Mouse (Mus musculus) bone marrow, adult 2 months (tissue): ENCODE measurements around the gene Tead4. TPM values are rescaled to one million over a fixed set of nuclear protein-coding genes. Genes with fewer than 3 reads are reported as not detected.

Source experiments
- H3K27ac ChIP-seq: fragments of 200-500 bp; 2 replicates; pipeline ENCODE4 v1.5.1; 2012; ENCODE audit warnings: low read depth, mild to moderate bottlenecking, control low read depth, inconsistent platforms, low read length; ENCODE audit not compliant: control insufficient read depth, poor library complexity, insufficient read depth
- H3K4me1 ChIP-seq: fragments of 200-500 bp; 2 replicates; pipeline ENCODE4 v1.6.1; 2011; ENCODE audit warnings: low read length; ENCODE audit not compliant: control insufficient read depth, insufficient read depth
- H3K4me3 ChIP-seq: fragments of 200-500 bp; replicated peaks from 2 replicates; pipeline ENCODE3; 2011; ENCODE audit warnings: mild to moderate bottlenecking, low read depth, low read length, control low read depth; ENCODE audit not compliant: control insufficient read depth
- CTCF ChIP-seq: fragments of 200-500 bp; IDR thresholded peaks from 2 replicates; pipeline ENCODE4 v1.5.1; 2011; ENCODE audit warnings: low read length, control low read depth; ENCODE audit not compliant: control insufficient read depth, insufficient read depth
- POLR2A ChIP-seq: fragments of 200-500 bp; IDR thresholded peaks from 2 replicates; pipeline ENCODE4 v1.6.1; 2011; ENCODE audit warnings: low read depth, mild to moderate bottlenecking, control low read depth, low read length, borderline replicate concordance; ENCODE audit not compliant: control insufficient read depth
- WGBS: fragments of 180-500 bp; shearing (Covaris S2); methylation state at CpG from one replicate; pipeline ENCODE4 v1.1.7; 2018; 5-methylcytosine and 5-hydroxymethylcytosine counted together
- polyA plus RNA-seq: library from polyadenylated mRNA; stranded (reverse); fragments of >200 nt; gene quantifications from 2 replicates; pipeline ENCODE4 v1.2.4, GENCODE M21; 2011; ENCODE audit warnings: low replicate concordance; ENCODE audit not compliant: missing spikeins, insufficient read depth, insufficient read length

The Tead4 gene
- polyA plus RNA-seq, 1 experiment: 0.65 TPM

DNA sequence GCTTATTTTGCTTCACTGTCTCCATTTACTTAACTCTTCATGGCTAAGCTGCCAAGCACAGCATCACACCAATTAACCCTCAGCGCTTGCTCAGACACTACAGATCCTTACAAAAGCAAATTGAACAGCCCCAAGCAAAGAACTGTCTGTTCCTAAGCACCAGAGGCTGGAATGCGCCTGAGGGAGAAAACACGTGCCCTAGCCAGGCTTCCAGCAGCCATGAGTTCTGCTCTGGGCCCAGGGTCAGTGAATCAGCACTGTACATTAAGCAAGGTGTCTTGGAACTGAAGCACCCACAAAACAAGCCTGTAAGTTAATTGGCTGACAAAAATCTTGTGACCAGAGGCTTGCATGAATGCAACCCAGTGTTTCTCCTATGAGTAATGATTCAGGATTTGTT is 18.5 kb downstream of the Tead4 start:
- TF ChIP-seq POLR2A: no peak
- TF ChIP-seq CTCF: no peak
- Histone ChIP-seq H3K4me1 (no peaks in the 10 kb centered on the region), H3K4me3 (no peak overlapping the region), H3K27ac (no peak overlapping the region)
- WGBS: 81% methylated on average over 3 of the region's 3 CpGs

DNA sequence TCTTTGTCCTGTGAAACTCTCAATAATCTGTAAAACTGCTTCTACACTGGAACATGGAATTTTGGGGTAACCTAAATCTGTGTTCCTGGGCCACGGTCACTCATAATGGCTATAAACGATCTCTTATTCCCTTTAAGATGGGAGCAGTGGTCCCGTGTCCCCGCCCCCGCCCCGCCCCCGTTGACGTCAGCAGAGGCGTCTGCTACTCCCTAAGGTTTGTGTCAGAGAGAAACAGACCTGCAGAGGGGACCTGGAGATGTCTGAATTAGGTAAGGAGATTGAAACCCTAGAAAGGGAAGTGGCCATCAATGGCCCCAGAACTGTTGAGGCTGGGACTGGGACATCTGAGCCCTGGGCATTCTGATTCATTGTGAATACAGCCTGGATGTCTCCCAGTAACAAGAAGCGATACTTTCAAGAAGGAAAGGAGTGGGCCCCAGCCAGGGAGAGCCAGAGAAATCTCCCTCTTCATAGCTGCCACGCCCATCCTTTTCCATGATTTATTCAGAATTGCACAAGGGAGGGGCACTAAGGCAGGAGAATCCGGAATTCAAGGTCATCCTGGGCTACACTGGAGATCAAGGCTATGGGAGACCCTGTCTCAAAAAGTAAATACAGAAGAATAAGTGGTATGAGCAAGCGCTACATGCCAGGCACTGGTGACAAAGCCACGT is 20.0 kb downstream of the Tead4 start:
- no peak for TF ChIP-seq CTCF
- TF ChIP-seq POLR2A: no peak
- Histone ChIP-seq H3K27ac (no peak overlapping the region), H3K4me3 (no peak overlapping the region), H3K4me1 (no peaks in the 10 kb centered on the region)
- 64% methylated on average over 14 of the region's 14 CpGs for WGBS

DNA sequence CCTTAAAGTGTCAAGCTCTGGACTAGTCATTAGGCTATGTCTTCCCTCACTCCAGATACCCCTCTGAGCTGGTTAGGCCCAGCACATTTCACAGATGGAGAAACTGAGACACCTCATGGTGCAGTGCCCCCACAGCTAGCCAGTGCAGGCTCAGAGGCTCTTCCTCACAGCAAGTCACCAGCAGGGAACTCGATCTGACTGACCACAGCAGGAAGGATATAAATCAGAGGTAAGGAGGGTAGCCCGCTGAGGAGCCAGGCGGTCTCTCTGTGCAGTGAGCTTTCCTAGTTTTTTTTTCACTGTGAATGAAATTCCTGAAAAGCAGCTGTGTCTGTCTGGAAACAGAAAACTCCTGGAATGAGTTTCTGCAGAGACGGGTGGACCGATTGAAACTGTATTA is 21.0 kb downstream of the Tead4 start:
- Histone ChIP-seq H3K27ac (no peak overlapping the region), H3K4me3 (no peak overlapping the region), H3K4me1 (no peaks in the 10 kb centered on the region)
- 52% methylated on average over 5 of the region's 5 CpGs for WGBS
- TF ChIP-seq CTCF (no peak), POLR2A (no peak)

DNA sequence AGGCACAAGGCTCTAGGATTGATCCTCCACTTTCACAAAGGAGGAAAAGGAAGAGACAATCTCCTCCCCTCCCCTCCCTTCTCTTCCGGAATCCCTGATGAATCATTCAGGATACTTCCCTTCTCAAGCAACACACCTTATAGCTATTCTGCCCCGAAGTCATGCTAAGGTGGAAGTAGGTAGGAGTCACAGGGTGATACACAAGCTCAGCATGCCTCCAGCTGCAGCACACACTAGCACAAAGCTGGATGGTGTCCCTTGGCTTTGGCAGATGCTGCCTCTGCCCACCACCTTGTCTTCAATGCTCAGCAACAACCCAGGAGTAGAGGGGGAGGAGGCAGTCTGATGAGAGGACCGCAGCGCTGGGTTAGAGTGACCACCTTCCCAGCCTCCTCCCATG is 21.5 kb downstream of the Tead4 start:
- Histone ChIP-seq H3K4me3 (no peak overlapping the region), H3K27ac (no peak overlapping the region), H3K4me1 (no peaks in the 10 kb centered on the region)
- WGBS: 66% methylated on average over 4 of the region's 4 CpGs
- no peak for TF ChIP-seq POLR2A
- no peak for TF ChIP-seq CTCF

DNA sequence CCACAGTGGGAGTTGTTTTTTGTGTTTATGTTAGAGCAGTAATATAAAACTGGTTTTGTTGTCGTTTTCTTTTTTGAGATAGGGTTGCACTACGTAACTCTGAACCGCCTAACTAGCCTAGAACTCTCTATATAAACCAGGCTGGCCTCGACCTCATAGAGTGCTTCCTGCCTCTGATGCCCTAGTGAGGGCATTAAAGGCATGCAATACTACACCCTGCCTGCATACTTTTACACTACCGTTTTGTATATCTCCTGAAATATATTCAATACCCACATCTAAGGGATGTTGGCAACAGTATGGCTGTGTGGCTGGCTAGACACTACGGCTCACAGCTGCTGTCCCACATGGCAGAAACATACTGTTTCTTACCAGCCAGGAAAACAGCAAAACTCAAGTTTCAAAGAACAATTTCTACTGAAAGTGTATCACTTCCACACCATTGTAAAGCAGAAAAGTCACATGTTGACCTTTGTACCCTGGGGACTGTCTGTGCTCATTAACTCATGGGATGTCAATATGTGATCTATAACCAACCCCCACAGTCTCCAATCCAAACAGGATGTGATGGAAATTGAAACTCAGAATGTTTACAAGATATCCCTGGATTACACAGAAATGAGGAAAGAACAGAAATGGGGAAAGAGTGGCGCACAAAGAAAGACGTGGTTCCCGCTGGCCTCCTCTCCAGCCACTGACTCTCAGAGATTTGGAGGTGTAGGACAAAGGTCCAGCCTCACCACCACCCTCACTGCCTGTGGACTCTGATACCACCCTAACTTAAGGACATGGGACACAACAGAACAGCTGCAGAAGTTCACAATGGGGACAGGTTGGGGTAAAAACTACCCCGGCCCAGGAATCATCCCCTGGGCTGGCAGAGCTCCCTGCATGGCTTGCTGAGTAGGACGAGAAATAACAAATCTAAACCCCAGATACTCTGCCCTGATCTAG is 23.2 kb downstream of the Tead4 start:
- 75% methylated on average over 11 of the region's 11 CpGs for WGBS
- H3K27ac ChIP-seq: no peak overlapping the region
- no peaks in the 10 kb centered on the region for H3K4me1 ChIP-seq
- no peak overlapping the region for H3K4me3 ChIP-seq
- no peak for TF ChIP-seq POLR2A
- TF ChIP-seq CTCF: no peak

DNA sequence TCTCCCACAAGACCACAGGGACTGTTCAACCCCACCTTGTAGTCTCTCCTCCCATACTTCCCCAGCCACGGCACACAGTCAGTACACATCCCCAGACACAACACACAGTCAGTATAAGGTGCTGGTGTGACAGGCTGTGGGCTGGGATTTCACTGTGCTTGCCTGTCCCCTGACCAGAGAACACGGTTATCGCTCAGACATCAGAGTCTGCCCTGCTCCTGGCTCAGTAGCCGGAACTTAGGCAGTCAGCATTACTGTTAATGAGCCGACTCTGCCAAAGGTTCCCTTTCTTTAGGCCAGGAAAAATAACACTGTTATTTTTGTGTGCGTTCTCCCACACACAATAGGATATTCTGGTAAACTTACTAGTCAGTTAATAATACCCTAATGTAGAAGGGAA is 24.3 kb downstream of the Tead4 start:
- 84% methylated on average over 6 of the region's 6 CpGs for WGBS
- Histone ChIP-seq H3K27ac (no peak overlapping the region), H3K4me1 (no peaks in the 10 kb centered on the region), H3K4me3 (no peak overlapping the region)
- TF ChIP-seq POLR2A (no peak), CTCF (no peak)

DNA sequence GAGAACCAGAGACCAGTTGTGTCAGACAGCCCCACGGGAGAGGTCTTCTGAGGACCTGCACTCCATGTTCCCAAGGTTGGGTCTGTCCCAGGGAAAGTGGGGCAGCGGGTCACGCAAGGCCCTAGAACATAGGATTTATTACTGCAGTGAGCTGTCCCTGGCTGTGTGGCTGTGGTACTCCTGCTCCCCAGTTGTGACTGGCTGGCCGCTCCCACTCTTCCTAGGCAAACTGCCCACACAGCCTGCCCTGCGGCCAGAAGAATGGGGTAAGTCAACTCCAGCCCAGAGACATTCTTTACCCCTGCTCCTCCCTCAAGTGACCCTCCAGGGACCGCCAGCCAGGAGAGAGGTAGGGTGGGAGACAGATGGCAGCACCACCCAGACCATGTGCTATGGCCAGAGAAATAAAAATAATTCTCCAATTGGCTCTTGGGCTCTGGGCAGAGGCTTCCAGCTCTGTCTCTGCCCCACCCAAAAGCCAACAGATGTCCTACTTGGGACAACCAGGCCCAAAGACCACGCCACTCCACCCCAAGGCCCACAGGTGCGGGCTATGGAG is 25.0 kb downstream of the Tead4 start:
- H3K4me3 ChIP-seq: no peak overlapping the region
- no peak overlapping the region for H3K27ac ChIP-seq
- TF ChIP-seq CTCF (no peak), POLR2A (no peak)
- 79% methylated on average over 8 of the region's 8 CpGs for WGBS
- H3K4me1 ChIP-seq: no peaks in the 10 kb centered on the region

DNA sequence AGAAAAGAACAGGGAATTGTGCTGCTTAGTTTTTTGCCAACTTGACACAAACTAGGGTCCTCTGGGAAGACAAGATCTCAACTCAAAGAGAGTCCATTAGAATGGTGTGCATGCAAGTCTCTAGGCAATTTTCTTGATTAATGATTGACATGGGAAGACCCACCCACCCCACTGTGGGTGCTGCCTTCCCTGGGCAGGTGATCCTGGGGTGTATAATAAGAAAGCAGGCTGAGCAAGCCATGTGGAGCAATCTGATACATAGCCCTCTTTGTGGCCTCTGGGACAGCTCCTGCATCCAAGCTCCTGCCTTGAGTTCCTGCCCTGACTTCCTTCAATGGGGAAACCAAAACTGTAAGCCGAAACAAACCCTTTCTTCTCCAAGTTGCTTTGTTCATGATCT is 27.1 kb downstream of the Tead4 start:
- Histone ChIP-seq H3K4me1 (no peaks in the 10 kb centered on the region), H3K4me3 (no peak overlapping the region), H3K27ac (no peak overlapping the region)
- TF ChIP-seq POLR2A (no peak), CTCF (no peak)
- WGBS: 70% methylated on average over 1 of the region's 1 CpGs
